Mouse (Mus musculus) brain, embryonic 18.5 days (tissue): Measurements from ENCODE around the gene Tmprss6.

ENCODE experiments used
- DNase-seq: peaks from one replicate; pipeline ENCODE4 v3.0.0-alpha.2; 2012; ENCODE audit warnings: low read depth, low spot score

Gene Tmprss6

DNA sequence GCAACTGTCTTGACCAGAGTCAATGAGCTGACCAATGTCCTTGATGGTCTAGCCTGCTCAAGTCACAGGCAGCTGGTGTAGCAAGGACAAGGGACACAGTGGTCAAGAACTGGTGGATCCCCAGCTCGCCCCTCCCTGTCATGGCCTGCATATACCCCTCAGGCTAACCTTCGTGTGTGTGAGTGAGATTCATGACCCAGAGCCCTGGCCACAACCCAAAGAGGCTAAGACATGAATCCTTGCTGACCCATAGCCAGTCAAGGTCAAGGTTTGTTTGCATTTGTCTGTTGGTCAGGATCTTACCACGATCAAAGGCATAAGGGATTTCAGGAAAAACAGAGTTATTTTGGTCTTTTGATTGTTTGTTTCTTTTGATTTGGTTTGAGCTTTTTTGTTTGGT lies 14.1 kb upstream of the Tmprss6 start:
- DNase-seq = no peak

- no peak for DNase-seq
These were observed 13.1 kb upstream of the Tmprss6 start for GRCm38 (mm10) chr15:78481448-78482000.

DNA sequence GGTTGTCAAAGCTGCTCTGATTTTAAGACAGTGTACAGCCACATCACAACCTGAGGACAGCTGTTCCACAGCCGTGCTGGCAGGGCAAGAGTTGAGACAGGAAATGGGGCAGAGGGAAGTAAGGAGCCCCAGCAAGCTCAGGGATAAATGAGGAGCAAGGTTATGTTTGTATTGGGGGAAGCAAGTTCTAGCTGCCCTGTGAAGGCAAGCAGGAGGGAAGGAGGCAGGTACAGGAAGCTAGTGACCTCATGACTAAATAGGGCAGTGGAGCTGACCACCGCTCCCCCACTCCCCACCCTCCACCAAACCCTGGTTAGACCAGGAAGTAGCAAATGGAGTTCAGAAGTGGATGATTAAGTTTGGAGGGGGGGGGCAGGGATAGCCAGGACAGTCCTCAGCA lies 12.6 kb upstream of the Tmprss6 start:
- DNase-seq = no peak

DNA sequence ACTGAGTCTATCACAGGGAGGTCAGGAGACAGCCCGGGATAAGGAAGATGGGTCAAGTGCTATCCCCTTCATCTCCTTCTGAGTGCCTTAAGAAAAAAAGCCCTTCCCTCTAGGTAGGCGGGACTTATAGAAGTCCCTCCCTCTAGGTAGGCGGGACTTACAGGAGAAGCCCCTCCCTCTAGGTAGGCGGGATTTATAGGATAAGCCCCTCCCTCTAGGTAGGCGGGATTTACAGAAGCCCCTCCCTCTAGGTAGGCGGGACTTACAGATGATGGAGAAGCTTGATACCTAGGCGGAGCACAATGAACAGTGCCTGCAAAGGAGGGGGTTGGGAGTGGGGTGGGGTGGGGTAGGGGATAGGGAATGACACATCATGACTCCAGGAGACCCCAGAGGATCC lies 11.7 kb upstream of the Tmprss6 start:
- DNase-seq = no peak

DNA sequence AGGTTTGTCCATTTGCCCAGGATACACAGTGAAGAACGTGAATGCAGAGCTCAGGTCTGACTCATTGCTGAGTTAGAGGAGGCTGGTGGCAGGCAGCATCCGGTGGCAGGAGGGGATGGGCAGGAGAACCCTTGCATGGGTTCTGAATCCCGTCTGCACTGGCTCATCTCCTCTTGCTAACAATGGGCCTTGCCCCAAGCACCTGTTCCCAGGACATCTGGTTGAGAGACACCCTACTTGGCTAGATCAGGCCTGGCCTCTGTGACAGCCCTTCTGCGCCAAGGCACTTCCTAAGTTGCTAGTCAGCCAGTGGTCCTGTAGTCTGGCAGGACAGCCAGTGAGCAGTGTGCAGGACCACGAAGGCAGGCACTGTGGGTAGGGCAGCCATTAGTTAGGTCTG lies 11.0 kb upstream of the Tmprss6 start:
- DNase-seq = no peak

GRCm38 (mm10) chr15:78478073-78478472 lies 9.6 kb upstream of the Tmprss6 start:
- no peak for DNase-seq

- DNase-seq = no peak
These were observed 8.4 kb upstream of the Tmprss6 start for GRCm38 (mm10) chr15:78476878-78477277.

- no peak for DNase-seq
These were observed 7.2 kb upstream of the Tmprss6 start for GRCm38 (mm10) chr15:78475604-78476031.

DNA sequence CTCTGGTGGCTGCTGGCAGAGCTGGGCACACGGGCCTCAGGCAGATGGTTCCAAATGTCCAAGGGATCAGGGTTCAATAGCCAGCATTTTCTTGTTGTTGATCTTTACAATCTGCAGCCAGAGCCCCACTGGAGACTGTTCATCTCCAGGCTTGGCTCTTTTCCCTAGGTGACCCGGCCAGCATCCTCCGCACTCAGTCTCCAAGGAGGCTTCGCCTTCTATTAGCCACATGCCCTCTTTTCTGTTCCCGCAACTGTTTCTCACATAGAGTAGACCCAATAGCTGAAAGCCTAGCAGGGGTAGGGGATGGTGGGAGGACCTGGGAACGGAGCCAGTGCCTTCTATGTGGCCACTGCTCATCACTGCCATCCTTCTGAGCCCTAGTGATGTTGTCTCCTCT lies 5.0 kb upstream of the Tmprss6 start:
- DNase-seq = no peak

DNA sequence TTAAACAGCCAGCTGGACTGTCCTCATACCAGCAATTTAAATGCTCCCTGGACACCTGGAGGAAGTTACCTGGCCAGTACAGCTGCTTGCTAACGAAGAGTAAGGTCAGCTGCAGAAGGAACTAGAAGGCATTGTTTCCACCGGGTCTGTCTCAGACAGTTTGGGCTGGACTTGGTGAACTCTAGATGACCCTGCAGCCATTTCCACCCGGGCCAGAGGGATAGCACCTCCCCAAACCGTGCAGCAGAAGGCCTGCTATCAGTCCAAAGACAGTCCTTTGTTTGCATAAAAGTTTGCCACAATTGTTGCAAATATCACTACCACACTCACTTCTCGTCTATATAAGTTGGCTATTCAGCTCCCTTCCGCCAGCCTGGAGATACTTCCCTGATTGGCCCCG lies 3.5 kb upstream of the Tmprss6 start:
- no peak for DNase-seq

- DNase-seq = no peak
These were observed 2.3 kb upstream of the Tmprss6 start for GRCm38 (mm10) chr15:78470495-78471276.

GRCm38 (mm10) chr15:78467570-78467969 lies 864 bp downstream of the Tmprss6 start:
- no peak for DNase-seq

GRCm38 (mm10) chr15:78466809-78467208 lies 1.6 kb downstream of the Tmprss6 start:
- DNase-seq = no peak

GRCm38 (mm10) chr15:78462981-78463380 lies 5.5 kb downstream of the Tmprss6 start:
- DNase-seq = no peak

- DNase-seq = no peak
These were observed 11.2 kb downstream of the Tmprss6 start for GRCm38 (mm10) chr15:78457193-78457592.

GRCm38 (mm10) chr15:78456051-78456450 lies 12.4 kb downstream of the Tmprss6 start:
- no peak for DNase-seq

GRCm38 (mm10) chr15:78455168-78455567 lies 13.3 kb downstream of the Tmprss6 start:
- no peak for DNase-seq

- no peak for DNase-seq
These were observed 15.5 kb downstream of the Tmprss6 start for GRCm38 (mm10) chr15:78452929-78453328.

GRCm38 (mm10) chr15:78451201-78451600 lies 17.2 kb downstream of the Tmprss6 start:
- no peak for DNase-seq

- DNase-seq = no peak
These were observed 18.0 kb downstream of the Tmprss6 start for GRCm38 (mm10) chr15:78450419-78450768.

GRCm38 (mm10) chr15:78449694-78450418 lies 18.6 kb downstream of the Tmprss6 start:
- no peak for DNase-seq

- DNase-seq = no peak
These were observed 19.3 kb downstream of the Tmprss6 start for GRCm38 (mm10) chr15:78449131-78449530.
